Mouse (Mus musculus) liver, embryonic 16.5 days (tissue): ENCODE measurements at regions not wholly inside any gene's neighbourhood (a gene's known extent, or its start where the extent isn't known, plus 50 kb on each side); places are given as distances from the start of the nearest gene placed in this dataset.

Source experiments
- ATAC-seq: fragments of 200-750 bp; cut with Nextera tagmentation; 2 replicates; pipeline ENCODE4 v1.8.0; 2017; ENCODE audit warnings: low read depth, mild to moderate bottlenecking, moderate number of reproducible peaks, moderate library complexity
- H3K27ac ChIP-seq: fragments of 300-500 bp; sonication (generic); 2 replicates; pipeline ENCODE4 v1.5.1; 2014; ENCODE audit warnings: mild to moderate bottlenecking, low read length
- H3K27me3 ChIP-seq: fragments of 300-500 bp; sonication (generic); 2 replicates; pipeline ENCODE4 v1.6.1; 2014; ENCODE audit warnings: low read depth, low read length, mixed read lengths; ENCODE audit not compliant: control insufficient read depth, insufficient read depth
- H3K36me3 ChIP-seq: fragments of 300-500 bp; sonication (generic); 2 replicates; pipeline ENCODE4 v1.6.1; 2014; ENCODE audit warnings: mild to moderate bottlenecking; ENCODE audit not compliant: control insufficient read depth, insufficient read depth
- H3K4me1 ChIP-seq: fragments of 300-500 bp; sonication (generic); 2 replicates; pipeline ENCODE4 v1.6.1; 2014; ENCODE audit warnings: low read depth, low read length, mixed read lengths; ENCODE audit not compliant: control insufficient read depth
- H3K4me2 ChIP-seq: fragments of 300-500 bp; sonication (generic); 2 replicates; pipeline ENCODE4 v1.6.1; 2014; ENCODE audit warnings: low read depth, low read length, mixed read lengths
- H3K4me3 ChIP-seq: fragments of 300-500 bp; sonication (generic); 2 replicates; pipeline ENCODE4 v1.5.1; 2014; ENCODE audit warnings: low read depth, mild to moderate bottlenecking, low read length
- H3K9ac ChIP-seq: fragments of 300-500 bp; sonication (generic); 2 replicates; pipeline ENCODE4 v1.6.1; 2014; ENCODE audit warnings: low read depth, low read length
- H3K9me3 ChIP-seq: fragments of 300-500 bp; sonication (generic); replicated peaks from 2 replicates; pipeline ENCODE4 v1.6.1; 2016; ENCODE audit warnings: low read length; ENCODE audit not compliant: control insufficient read depth
- WGBS: fragments of 180-500 bp; shearing (Covaris S2); extraction: QIAGEN DNeasy Blood & Tissue Kit; methylation state at CpG from one replicate; pipeline ENCODE4 v1.1.7; 2014; ENCODE audit not compliant: insufficient replicate concordance; 5-methylcytosine and 5-hydroxymethylcytosine counted together

- no peak for ATAC-seq
- Histone ChIP-seq H3K4me2 (no peak overlapping the region), H3K4me1 (no peaks in the 10 kb centered on the region), H3K9me3 (no peaks in the 10 kb centered on the region), H3K27me3 (no peaks in the 10 kb centered on the region), H3K36me3 (no peaks in the 10 kb centered on the region), H3K4me3 (no peak overlapping the region), H3K9ac (no peak overlapping the region), H3K27ac (no peak overlapping the region)
- WGBS = 75% methylated on average over 4 of the region's 4 CpGs
Observed at GRCm38 (mm10) chr3:40206326-40206725, 324.8 kb upstream of the Intu start.

DNA sequence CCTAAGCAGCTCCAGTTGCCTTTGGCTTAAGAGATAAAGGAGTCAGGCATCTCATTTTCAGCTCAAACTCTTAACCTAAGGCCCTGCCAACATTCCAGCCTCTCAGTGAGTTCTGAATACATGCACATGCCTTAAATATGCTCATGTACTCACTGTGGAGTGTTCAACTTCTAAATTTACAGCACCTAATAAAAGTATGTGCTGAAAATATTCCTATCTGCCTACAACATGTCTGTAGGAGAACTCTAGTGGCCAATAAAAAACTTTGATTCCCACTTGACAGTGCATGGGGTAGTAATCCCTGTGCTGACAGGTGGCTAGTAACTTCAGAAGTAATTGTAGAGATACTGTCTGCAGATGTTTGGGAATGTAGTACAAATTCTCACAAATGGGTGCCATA lies 319.3 kb upstream of the Intu start:
- Histone ChIP-seq H3K27me3 (no peaks in the 10 kb centered on the region), H3K9ac (no peak overlapping the region), H3K36me3 (no peaks in the 10 kb centered on the region), H3K4me2 (no peak overlapping the region), H3K27ac (no peak overlapping the region), H3K4me3 (no peak overlapping the region), H3K9me3 (no peaks in the 10 kb centered on the region), H3K4me1 (no peaks in the 10 kb centered on the region)
- no peak for ATAC-seq

- Histone ChIP-seq H3K27ac (no peak overlapping the region), H3K27me3 (no peaks in the 10 kb centered on the region), H3K4me2 (no peak overlapping the region), H3K9me3 (no peaks in the 10 kb centered on the region), H3K4me1 (no peaks in the 10 kb centered on the region), H3K4me3 (no peak overlapping the region), H3K9ac (no peak overlapping the region), H3K36me3 (no peaks in the 10 kb centered on the region)
- WGBS = 42% methylated on average over 1 of the region's 1 CpGs
- no peak for ATAC-seq
Observed at GRCm38 (mm10) chr3:40226772-40227171, 304.3 kb upstream of the Intu start.

- Histone ChIP-seq H3K27ac (no peak overlapping the region), H3K36me3 (no peaks in the 10 kb centered on the region), H3K27me3 (no peaks in the 10 kb centered on the region), H3K4me1 (no peaks in the 10 kb centered on the region), H3K9ac (no peak overlapping the region), H3K4me2 (no peak overlapping the region), H3K9me3 (no peaks in the 10 kb centered on the region), H3K4me3 (no peak overlapping the region)
- WGBS = 64% methylated on average over 4 of the region's 4 CpGs
- no peak for ATAC-seq
Observed at GRCm38 (mm10) chr3:40243499-40244101, 287.5 kb upstream of the Intu start.

DNA sequence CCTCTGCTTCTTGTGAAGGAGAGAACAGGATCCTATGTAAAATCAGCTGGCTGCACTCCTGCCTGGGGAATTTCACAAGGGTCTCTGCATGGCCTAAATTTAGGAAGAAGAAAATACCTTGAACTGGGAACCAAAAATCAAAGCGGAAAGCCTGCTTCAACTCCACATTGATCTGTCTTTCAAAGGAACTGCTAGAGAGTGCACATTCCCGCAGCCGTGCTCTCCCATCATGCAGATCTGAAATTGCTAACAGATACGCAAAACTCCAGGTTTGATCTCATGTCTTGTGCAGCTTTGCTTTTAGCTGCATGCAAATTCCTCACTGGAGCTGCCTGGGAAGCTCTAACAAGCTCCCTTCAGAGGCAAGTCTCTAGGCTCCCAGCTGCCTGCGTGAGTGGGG lies 276.7 kb upstream of the Intu start:
- H3K9ac ChIP-seq = no peak overlapping the region
- H3K36me3 ChIP-seq = no peaks in the 10 kb centered on the region
- H3K4me2 ChIP-seq = no peak overlapping the region
- H3K4me3 ChIP-seq = no peak overlapping the region
- no peaks in the 10 kb centered on the region for H3K27me3 ChIP-seq
- ATAC-seq = no peak
- no peaks in the 10 kb centered on the region for H3K9me3 ChIP-seq
- H3K4me1 ChIP-seq = no peaks in the 10 kb centered on the region
- no peak overlapping the region for H3K27ac ChIP-seq
- 47% methylated on average over 5 of the region's 5 CpGs for WGBS

DNA sequence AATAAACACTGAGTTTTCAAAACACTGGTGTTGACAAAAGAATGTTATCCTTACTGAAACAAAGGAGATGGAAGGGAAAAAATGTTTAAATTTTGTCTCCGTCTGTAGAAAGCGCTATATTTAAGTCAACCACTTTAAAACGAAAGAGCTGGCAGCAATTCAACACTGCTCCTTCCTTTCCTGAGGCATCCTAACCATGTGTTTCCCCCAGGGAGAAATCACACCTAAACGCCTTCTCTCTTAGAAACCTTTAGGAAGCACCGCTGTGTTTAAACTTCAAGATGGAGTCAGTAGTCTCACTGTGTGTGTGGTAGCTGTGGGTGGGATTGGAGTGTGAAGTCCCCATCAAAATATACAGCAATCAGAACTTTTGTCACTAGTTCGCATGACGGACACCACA lies 268.6 kb upstream of the Intu start:
- WGBS = 67% methylated on average over 7 of the region's 7 CpGs
- no peak for ATAC-seq
- Histone ChIP-seq H3K36me3 (no peaks in the 10 kb centered on the region), H3K4me1 (no peaks in the 10 kb centered on the region), H3K4me2 (no peak overlapping the region), H3K27ac (no peak overlapping the region), H3K9me3 (no peaks in the 10 kb centered on the region), H3K9ac (no peak overlapping the region), H3K4me3 (no peak overlapping the region), H3K27me3 (no peaks in the 10 kb centered on the region)

DNA sequence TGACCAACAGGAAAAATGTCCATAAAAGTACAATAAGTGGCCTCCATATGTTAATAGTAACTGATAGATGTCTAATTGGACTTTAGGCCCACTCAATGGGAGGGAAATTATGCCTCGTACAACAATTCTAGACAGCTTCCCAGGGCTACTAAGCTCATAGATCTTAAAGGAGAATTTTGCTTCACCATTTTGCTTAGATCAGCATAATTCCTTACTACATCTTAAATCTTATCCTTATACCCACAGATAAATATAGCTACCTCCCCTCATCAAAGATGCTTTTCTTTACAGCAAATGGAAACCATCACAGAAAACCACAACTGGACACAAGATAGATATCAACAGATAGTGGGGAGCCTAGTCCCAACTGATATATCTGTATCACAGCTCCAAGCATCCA lies 263.6 kb upstream of the Intu start:
- Histone ChIP-seq H3K9me3 (no peaks in the 10 kb centered on the region), H3K4me2 (no peak overlapping the region), H3K36me3 (no peaks in the 10 kb centered on the region), H3K9ac (no peak overlapping the region), H3K27me3 (no peaks in the 10 kb centered on the region), H3K4me1 (no peaks in the 10 kb centered on the region), H3K4me3 (no peak overlapping the region), H3K27ac (no peak overlapping the region)
- 50% methylated on average over 1 of the region's 1 CpGs for WGBS
- no peak for ATAC-seq

DNA sequence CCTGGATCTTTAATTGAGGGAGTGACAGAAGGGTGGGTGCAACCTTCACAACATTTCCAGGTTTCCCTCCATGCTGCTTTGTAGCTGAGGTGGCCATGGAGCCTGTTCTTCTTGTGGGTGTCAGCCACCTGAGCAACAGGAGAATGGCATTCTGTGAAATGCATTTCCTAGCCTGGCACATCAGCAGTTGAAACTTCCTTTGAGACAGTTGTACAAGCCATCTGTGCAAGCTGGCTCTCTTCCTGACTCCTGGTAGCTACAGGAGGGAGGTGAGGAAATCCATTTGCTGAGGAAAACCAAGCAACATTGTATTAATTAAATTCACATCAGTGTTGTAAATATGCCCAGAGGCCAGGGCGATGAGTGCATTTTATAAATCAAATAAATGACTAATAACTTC lies 248.2 kb upstream of the Intu start:
- Histone ChIP-seq H3K9me3 (no peaks in the 10 kb centered on the region), H3K36me3 (no peaks in the 10 kb centered on the region), H3K4me3 (no peak overlapping the region), H3K27me3 (no peaks in the 10 kb centered on the region), H3K27ac (no peak overlapping the region), H3K4me1 (no peaks in the 10 kb centered on the region), H3K9ac (no peak overlapping the region), H3K4me2 (no peak overlapping the region)
- ATAC-seq = no peak
- WGBS = 55% methylated on average over 1 of the region's 1 CpGs

- Histone ChIP-seq H3K4me1 (no peaks in the 10 kb centered on the region), H3K27ac (no peak overlapping the region), H3K9me3 (no peaks in the 10 kb centered on the region), H3K4me3 (no peak overlapping the region), H3K27me3 (no peaks in the 10 kb centered on the region), H3K4me2 (no peak overlapping the region), H3K9ac (no peak overlapping the region), H3K36me3 (no peaks in the 10 kb centered on the region)
- 56% methylated on average over 7 of the region's 7 CpGs for WGBS
- ATAC-seq = no peak
Observed at GRCm38 (mm10) chr3:40286959-40287710, 244.0 kb upstream of the Intu start.
